Comparison of ENCODE assay signal across 29 mouse cellular contexts in genomic region chrX:73496746-73497145, GRCm38 (mm10). TPM values are rescaled to one million over a fixed set of nuclear protein-coding genes. Genes with fewer than 3 reads are reported as not detected.
DNase-seq lines count a peak whose midpoint lies in the region; TF ChIP-seq lines count a peak whose summit lies in the region.
"Had no signal": no experiment of that assay in that cellular context is flagged by ENCODE, and none has a peak within 500 bp of the region (broad histone marks: within the 10 kb centered on the region; RNA-seq: fewer than 3 reads in every experiment).

No protein-coding gene starts in this region.

- TF ChIP-seq EP300 in heart, adult 2 months (IDR thresholded peaks at IDR 0.05; ENCODE audit: insufficient read depth, low read depth, low read length): no peak

- no peak overlapping the region for H3K4me3 ChIP-seq in heart, embryonic 10.5 days
- no peak overlapping the region for H3K4me3 ChIP-seq in heart, adult 2 months
- H3K4me3 ChIP-seq: forebrain, embryonic 13.5 days; heart, embryonic 13.5 days; liver, embryonic 12.5 days; neural tube, embryonic 12.5 days had no signal

- no peak overlapping the region for H3K9ac ChIP-seq in heart, adult 2 months (ENCODE audit: low read depth, low read length)
- H3K9ac ChIP-seq: forebrain, embryonic 13.5 days; heart, embryonic 13.5 days; hindbrain, embryonic 14.5 days; liver, embryonic 12.5 days; liver, postnatal 0 days; neural tube, embryonic 12.5 days had no signal

- WGBS in heart, embryonic 10.5 days: 46% methylated on average over 4 of the region's 4 CpGs
- 54% methylated on average over 4 of the region's 4 CpGs for WGBS in heart, adult 2 months

- H3K79me2 ChIP-seq in heart, adult 2 months (replicated peaks; ENCODE audit: control insufficient read depth, insufficient read depth, low read length): no peaks in the 10 kb centered on the region

- no peak for TF ChIP-seq CTCF in heart, adult 2 months (IDR thresholded peaks at IDR 0.05)

- H3K27ac ChIP-seq in heart, embryonic 10.5 days: no peak overlapping the region
- no peak overlapping the region for H3K27ac ChIP-seq in heart, adult 2 months
- H3K27ac ChIP-seq: forebrain, embryonic 13.5 days; heart, embryonic 13.5 days; hindbrain, embryonic 14.5 days; liver, embryonic 12.5 days; neural tube, embryonic 12.5 days had no signal

- no peaks in the 10 kb centered on the region for H3K9me3 ChIP-seq in heart, embryonic 10.5 days
- H3K9me3 ChIP-seq: forebrain, embryonic 13.5 days; heart, embryonic 13.5 days; liver, embryonic 12.5 days; neural tube, embryonic 12.5 days had no signal

- no peaks in the 10 kb centered on the region for H3K36me3 ChIP-seq in heart, embryonic 10.5 days
- H3K36me3 ChIP-seq in heart, adult 2 months (ENCODE audit: control insufficient read depth, insufficient read depth, low read length): no peaks in the 10 kb centered on the region
- H3K36me3 ChIP-seq: liver, embryonic 12.5 days; neural tube, embryonic 12.5 days had no signal

- intact Hi-C loops in heart, adult 2 months (cut with DNase I): no loop called here

- peaks cover 62% of the 10 kb centered on the region for H3K27me3 ChIP-seq in heart, embryonic 10.5 days (ENCODE audit: insufficient read depth, poor library complexity, severe bottlenecking)
- H3K27me3 ChIP-seq in heart, adult 2 months (ENCODE audit: control insufficient read depth, insufficient read depth, low read length): no peaks in the 10 kb centered on the region
- H3K27me3 ChIP-seq: CH12.LX; neural tube, embryonic 12.5 days had no signal

- no peak for TF ChIP-seq POLR2A in heart, adult 2 months (IDR thresholded peaks at IDR 0.05; ENCODE audit: insufficient read depth, low read depth, low read length)

- no peaks in the 10 kb centered on the region for H3K4me1 ChIP-seq in heart, embryonic 10.5 days
- H3K4me1 ChIP-seq in heart, adult 2 months (ENCODE audit: control insufficient read depth, insufficient read depth, low read length): no peaks in the 10 kb centered on the region
- H3K4me1 ChIP-seq: forebrain, embryonic 13.5 days; heart, embryonic 13.5 days; liver, embryonic 12.5 days; neural tube, embryonic 12.5 days had no signal

- DNase-seq in cerebellum, adult 11-12 months: peak; percentile 16
- no peak for DNase-seq in cerebellum, postnatal 4 days (ENCODE audit: low spot score in 2 of 2)
- peak; percentile 94 for DNase-seq in heart, adult 11 months
- DNase-seq in heart, embryonic 10.5 days (ENCODE audit: low spot score): no peak
- peak; percentile 44 for DNase-seq in heart, postnatal 4 days
- no peak for DNase-seq in heart, adult 2 months
- DNase-seq in right cerebral cortex, postnatal 14 days: no peak
- DNase-seq in layer of hippocampus, adult 8-10 months (ENCODE audit: low spot score in 2 of 2): no peak
- DNase-seq: adrenal gland, adult 2 months; cerebellum, adult 8-10 months; kidney, postnatal 4 days; layer of hippocampus, postnatal 36 days; left cerebral cortex, postnatal 4 days; liver, postnatal 0 days; lung, postnatal 36 days; right cerebral cortex, adult 18-20 months; right cerebral cortex, postnatal 4 days; thymus, adult 2 months; thymus, postnatal 36 days had no signal

RNA-seq across cellular contexts. Expression of gene Atp2b3, which starts 6.1 kb away (rescaled TPM):
- polyA plus RNA-seq in heart, embryonic 10.5 days (2016; fragmentation: Nextera tagmentation; extraction: Ambion mirVana): 0.11 and 0.21 TPM in 2 replicates
- under 1 TPM; 0.12 to 0.32 TPM for total RNA-seq in heart, postnatal 4 days (2021)
- under 1 TPM in 1 of 2 experiments, not detected in 1; 0.14 TPM for total RNA-seq in heart, adult 2 months (2021)
- 0.09 and 0.12 TPM in 2 replicates for polyA plus RNA-seq in heart, adult 2 months (2012; rRNA removed)
- 100 to 1,000 TPM; 136 to 147 (median 141) TPM for total RNA-seq in layer of hippocampus, adult 8-10 months (2022)
- total RNA-seq: CH12.LX; hematopoietic stem cell, adult 5-6 weeks; megakaryocyte, adult 5-6 weeks had no signal
- polyA plus RNA-seq: activated CD4-positive, CD25-positive, alpha-beta regulatory T cell, adult 4 months; C2C12; liver, embryonic 12.5 days; liver, postnatal 0 days had no signal

RNA-seq across cellular contexts. Expression of gene Bgn, which starts 13.3 kb away (rescaled TPM):
- 18.6 and 30.3 TPM in 2 replicates for polyA plus RNA-seq in heart, embryonic 10.5 days (2016; fragmentation: Nextera tagmentation; extraction: Ambion mirVana)
- 100 to 1,000 TPM; 286 to 313 TPM for total RNA-seq in heart, postnatal 4 days (2021)
- total RNA-seq in heart, adult 2 months (2021): 100 to 1,000 TPM; 190 to 202 TPM
- polyA plus RNA-seq in heart, adult 2 months (2012; rRNA removed): 378 and 439 TPM in 2 replicates
- 10 to 100 TPM; 15.7 to 23.0 (median 21.3) TPM for total RNA-seq in layer of hippocampus, adult 8-10 months (2022)
- total RNA-seq: CH12.LX had no signal
- polyA plus RNA-seq: activated CD4-positive, CD25-positive, alpha-beta regulatory T cell, adult 4 months had no signal

RNA-seq across cellular contexts. Expression of gene Haus7, which starts 37.9 kb away (rescaled TPM):
- polyA plus RNA-seq in heart, embryonic 10.5 days (2016; fragmentation: Nextera tagmentation; extraction: Ambion mirVana): 83.7 and 90.0 TPM in 2 replicates
- total RNA-seq in heart, postnatal 4 days (2021): 10 to 100 TPM; 27.4 to 27.7 TPM
- total RNA-seq in heart, adult 2 months (2021): 1 to 10 TPM; 4.3 to 5.5 TPM
- 6.0 and 8.9 TPM in 2 replicates for polyA plus RNA-seq in heart, adult 2 months (2012; rRNA removed)
- total RNA-seq in layer of hippocampus, adult 8-10 months (2022): 10 to 100 TPM in 3 of 4 experiments, 1 to 10 TPM in 1; 8.5 to 12.8 (median 11.0) TPM

Comparison
In these comparisons a context has a peak if more than half of its experiments do, and no peak if none do; other contexts are left out.
1. DNase-seq: peak in cerebellum, adult 11-12 months (single experiment), heart, adult 11 months (single experiment) and heart, postnatal 4 days (single experiment); none in cerebellum, postnatal 4 days (0 of 2), heart, embryonic 10.5 days (single experiment), heart, adult 2 months (0 of 2), right cerebral cortex, postnatal 14 days (single experiment) and layer of hippocampus, adult 8-10 months (0 of 2).
2. RNA of gene Atp2b3, which starts 6.1 kb away (total RNA-seq): 136 to 147 TPM in layer of hippocampus, adult 8-10 months; 0.12 to 0.32 TPM in heart, postnatal 4 days and 0.14 TPM in heart, adult 2 months; every median in the first group is over 100 times any median in the second.
3. RNA of gene Bgn, which starts 13.3 kb away (total RNA-seq): 286 to 313 TPM in heart, postnatal 4 days and 190 to 202 TPM in heart, adult 2 months; 15.7 to 23.0 TPM in layer of hippocampus, adult 8-10 months; every median in the first group is over 4 times any median in the second.